Mouse (Mus musculus) spleen, postnatal 36 days (tissue): ENCODE results near the gene 0610010F05Rik.

Experiments used
- DNase-seq, 2 experiments: peaks; one replicate each; pipeline ENCODE4 v3.0.0; 2022; ENCODE audit warnings: low spot score in 2 of 2, mixed read lengths in 1 of 2

0610010F05Rik gene

DNA sequence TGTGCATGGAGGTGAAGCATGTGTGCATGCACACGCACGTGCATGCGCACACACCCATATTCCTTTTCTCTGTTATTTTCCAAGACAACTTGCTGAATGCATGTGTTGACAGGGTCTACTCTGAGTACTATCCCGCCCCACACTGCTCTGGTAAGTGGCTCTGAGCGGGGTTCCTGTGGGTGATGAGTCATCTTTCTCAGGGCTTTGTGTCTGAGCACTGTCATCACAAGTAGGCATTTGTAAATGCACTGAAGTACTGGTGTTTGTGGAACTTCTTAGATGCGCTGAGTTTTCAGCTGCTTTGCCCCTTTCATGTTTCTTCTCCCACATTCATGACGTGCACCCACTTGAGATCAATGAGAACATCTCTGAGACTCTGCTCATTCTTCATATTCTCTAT is 63.3 kb downstream of the 0610010F05Rik start:
- DNase-seq = no peak

DNA sequence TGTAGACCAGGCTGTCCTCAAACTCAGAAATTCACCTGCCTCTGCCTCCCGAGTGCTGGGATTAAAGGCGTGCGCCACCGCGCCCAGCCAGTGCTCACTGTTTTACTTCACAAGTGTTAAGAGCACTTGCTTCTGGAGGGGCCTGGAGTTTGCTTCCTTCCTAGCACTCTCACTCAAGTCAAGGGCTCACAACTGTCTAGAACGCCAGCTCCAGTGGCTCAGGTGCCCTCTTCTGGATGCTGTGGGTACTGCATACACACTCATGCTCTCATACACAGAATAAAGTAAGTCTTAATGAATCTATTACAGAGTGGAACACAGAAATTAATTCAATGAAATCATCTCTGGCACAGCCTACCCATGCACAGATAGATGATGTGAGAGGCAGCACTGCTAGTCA is 67.7 kb downstream of the 0610010F05Rik start:
- peak; percentile 36 to 50 for DNase-seq

DNA sequence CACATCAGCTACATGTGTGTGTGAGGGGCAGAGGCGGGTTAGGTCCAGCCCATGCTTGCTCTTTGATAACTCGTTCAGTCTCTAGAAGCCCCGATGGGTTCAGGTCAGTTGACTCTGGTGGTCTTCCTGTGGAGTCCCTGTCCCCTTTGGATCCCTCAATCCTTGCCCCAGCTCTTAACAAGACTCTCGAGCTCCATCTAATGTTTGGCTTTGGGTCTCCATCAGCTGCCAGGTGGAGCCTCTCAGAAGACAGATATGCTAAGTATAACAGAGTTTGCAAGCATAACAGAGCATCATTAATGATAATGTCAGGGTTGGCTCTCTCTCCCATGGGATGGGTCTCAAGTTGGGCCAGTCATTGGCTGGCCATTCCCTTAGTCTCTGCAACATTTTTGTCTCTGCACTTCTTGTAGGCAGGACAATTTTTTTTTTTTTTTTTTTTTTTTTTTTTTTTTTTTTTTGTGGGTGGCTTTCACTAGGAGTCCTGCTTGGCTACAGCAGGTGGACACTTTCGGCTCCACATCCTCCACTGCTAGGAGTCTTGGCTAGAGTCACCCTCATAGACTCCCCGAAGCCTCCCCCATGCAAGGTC is 76.3 kb downstream of the 0610010F05Rik start:
- DNase-seq = no peak

DNA sequence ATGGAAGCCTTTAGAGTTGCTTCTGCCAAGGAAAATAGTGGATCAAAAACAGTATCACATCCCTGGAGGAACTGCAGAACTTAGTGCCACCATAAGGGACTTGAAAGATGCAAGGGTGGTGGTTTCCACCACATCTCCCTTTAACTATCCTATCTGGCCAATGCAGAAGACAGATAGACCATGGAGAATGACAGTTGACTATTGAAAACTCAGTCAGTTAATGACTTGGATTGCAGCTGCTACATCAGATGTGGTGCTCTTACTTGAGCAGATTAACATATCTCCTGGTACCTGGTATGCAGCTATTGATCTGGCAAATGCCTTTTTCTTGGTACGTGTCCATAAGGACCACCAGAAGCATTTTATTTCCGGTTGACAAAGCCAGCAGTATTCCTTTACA is 96.0 kb downstream of the 0610010F05Rik start:
- DNase-seq = no peak

DNA sequence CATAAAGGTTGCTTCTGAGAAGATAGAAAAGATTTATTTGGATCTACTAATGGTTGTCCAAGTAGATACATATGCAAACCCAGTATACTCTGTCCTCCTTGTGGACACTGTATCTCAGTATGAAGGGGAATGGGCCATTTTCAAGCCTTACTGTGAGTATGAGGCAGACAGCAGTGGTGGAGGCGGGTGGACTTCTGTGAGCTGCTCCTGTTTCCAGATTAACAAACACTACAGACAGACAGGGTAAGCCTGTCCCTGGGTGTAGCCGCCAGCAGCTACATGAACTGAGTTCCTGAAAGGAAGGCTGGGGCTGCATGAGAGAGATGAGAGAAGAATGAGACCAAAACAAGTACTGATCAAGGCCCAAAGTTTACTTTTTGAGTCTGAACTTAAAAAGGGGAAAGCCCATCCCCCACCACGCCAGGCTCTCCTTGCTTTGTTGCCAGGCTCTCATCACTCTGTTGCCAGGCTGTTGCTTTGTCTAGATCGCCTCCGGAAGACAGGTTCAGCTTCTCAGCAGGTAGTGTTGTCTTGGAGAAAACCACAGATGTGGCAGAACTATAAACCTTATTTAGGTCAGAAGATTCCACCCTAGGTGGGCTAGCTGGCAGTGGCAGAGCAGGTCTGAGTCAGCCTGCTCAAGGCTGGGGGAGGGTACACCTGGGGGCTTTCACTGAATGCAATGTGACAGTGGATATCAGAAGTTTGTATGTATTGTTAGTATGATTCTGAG is 112.8 kb downstream of the 0610010F05Rik start, which contains the start of gene 1700093K21Rik:
Gene 1700093K21Rik, minus strand, starts transcription at position 683 of the 733 bp plus-strand sequence.
- no peak for DNase-seq

DNA sequence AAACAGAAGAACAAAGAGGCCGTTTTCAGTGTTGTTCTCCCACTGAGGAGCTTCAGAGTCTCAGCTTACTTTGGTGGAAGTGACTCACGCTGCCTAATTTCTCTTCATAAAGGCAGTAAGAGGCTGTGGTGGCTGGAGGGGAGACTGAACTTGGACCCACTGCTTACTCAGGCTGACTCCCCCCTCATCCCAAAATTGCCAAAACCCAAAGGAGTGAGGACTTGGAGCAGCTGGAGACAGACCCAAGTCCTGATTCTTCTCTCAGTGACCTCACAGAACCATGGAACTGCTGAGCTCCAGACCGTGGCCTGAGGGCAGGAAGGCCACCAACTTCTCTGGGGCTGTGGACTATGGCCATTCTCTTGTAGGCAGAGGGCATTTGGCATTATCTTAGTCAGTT is 114.5 kb downstream of the 0610010F05Rik start:
- DNase-seq = no peak

DNA sequence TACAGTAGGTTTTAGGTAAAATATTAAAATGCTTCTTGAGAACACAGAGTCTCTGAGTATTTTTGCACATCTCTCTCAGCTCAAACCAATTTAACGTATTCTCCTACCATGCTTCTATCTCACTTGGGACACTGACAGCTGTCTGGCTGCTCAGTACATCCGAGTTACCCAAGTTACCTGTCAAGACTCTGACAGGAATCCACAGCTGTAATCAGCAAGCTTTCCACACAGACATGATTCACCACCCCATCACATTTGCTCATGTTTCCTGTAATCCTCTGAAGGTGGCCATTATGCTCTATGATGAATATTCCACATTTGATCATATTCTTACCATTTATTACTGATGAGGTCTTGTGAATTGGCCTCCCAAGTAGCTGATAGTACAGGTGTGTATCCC is 118.1 kb downstream of the 0610010F05Rik start:
- DNase-seq = no peak
